Mouse (Mus musculus): ENCODE data around the gene Trir. TPM values are rescaled to one million over a fixed set of nuclear protein-coding genes. Genes with fewer than 3 reads are reported as not detected.

The Trir gene
- polyA plus RNA-seq (2012; rRNA removed), result 27.6 and 47.2 TPM in 2 replicates

GRCm38 (mm10) chr8:85026670-85027515 is at the start of gene Trir:
Gene Trir (plus strand): TSS chr8:85026823.

GRCm38 (mm10) chr8:84978248-84978940 is 48.2 kb upstream of the Trir start, which contains the start of gene Junb:
Gene Junb (minus strand): TSS chr8:84978718.

GRCm38 (mm10) chr8:84990349-84990748 is 36.3 kb upstream of the Trir start, which contains the start of gene Hook2:
Gene Hook2 (plus strand): TSS chr8:84990603.

GRCm38 (mm10) chr8:85014431-85014830 is 12.2 kb upstream of the Trir start, which contains the start of gene Best2:
Gene Best2 (minus strand): TSS chr8:85014531.

GRCm38 (mm10) chr8:85025098-85025932 is 1.3 kb upstream of the Trir start, which contains the start of gene Asna1:
Gene Asna1 (minus strand): TSS chr8:85025281.

GRCm38 (mm10) chr8:85036718-85037365 is 10.2 kb downstream of the Trir start, which contains the start of gene Tnpo2:
Gene Tnpo2 (plus strand): TSS chr8:85036915.

GRCm38 (mm10) chr8:85059879-85060616 is 33.4 kb downstream of the Trir start, which contains the start of gene Fbxw9:
Gene Fbxw9 (plus strand): TSS chr8:85060055.

GRCm38 (mm10) chr8:85067982-85068381 is 41.4 kb downstream of the Trir start, which contains the start of gene Gm5741:
Gene Gm5741 (minus strand): TSS chr8:85067982.

GRCm38 (mm10) chr8:85071514-85072281 is 45.1 kb downstream of the Trir start, which contains the start of gene Dhps:
Gene Dhps (plus strand): TSS chr8:85071757.

Other genes starting within 250 kb of the Trir start
- 43.0 and 44.8 TPM in 2 replicates for gene Nfix, start 226.5 kb upstream of the Trir start, polyA plus RNA-seq (2012; rRNA removed)
- gene Dand5, start 204.0 kb upstream of the Trir start, polyA plus RNA-seq (2012; rRNA removed), result 1.1 and 1.3 TPM in 2 replicates
- 20.5 and 114 TPM in 2 replicates for gene Gadd45gip1, start 195.3 kb upstream of the Trir start, polyA plus RNA-seq (2012; rRNA removed)
- 34.5 and 34.7 TPM in 2 replicates for gene Rad23a, start 186.2 kb upstream of the Trir start, polyA plus RNA-seq (2012; rRNA removed)
- 52.9 and 61.7 TPM in 2 replicates for gene Calr, start 179.9 kb upstream of the Trir start, polyA plus RNA-seq (2012; rRNA removed)
- gene Farsa, start 169.8 kb upstream of the Trir start, polyA plus RNA-seq (2012; rRNA removed), result 21.9 and 25.5 TPM in 2 replicates
- gene Syce2, start 154.7 kb upstream of the Trir start, polyA plus RNA-seq (2012; rRNA removed), result 0.08 and 0.22 TPM in 2 replicates
- 101 and 137 TPM in 2 replicates for gene Gcdh, start 132.9 kb upstream of the Trir start, polyA plus RNA-seq (2012; rRNA removed)
- gene Klf1, start 124.9 kb upstream of the Trir start, polyA plus RNA-seq (2012; rRNA removed), result 0.06 and 0.34 TPM in 2 replicates
- gene Dnase2a, start 118.3 kb upstream of the Trir start, polyA plus RNA-seq (2012; rRNA removed), result 8.6 and 9.6 TPM in 2 replicates
- 0.41 and 0.72 TPM in 2 replicates for gene Mast1, start 89.5 kb upstream of the Trir start, polyA plus RNA-seq (2012; rRNA removed)
- gene Rtbdn, start 79.8 kb upstream of the Trir start, polyA plus RNA-seq (2012; rRNA removed), result not detected in 2 replicates
- gene Gm49661, start 57.4 kb upstream of the Trir start, polyA plus RNA-seq (2012; rRNA removed), result 0.89 TPM in 1 of 2 replicates, not detected in the other
- 79.1 and 81.4 TPM in 2 replicates for gene Prdx2, start 57.2 kb upstream of the Trir start, polyA plus RNA-seq (2012; rRNA removed)
- gene Rnaseh2a, start 57.1 kb upstream of the Trir start, polyA plus RNA-seq (2012; rRNA removed), result 17.6 and 24.3 TPM in 2 replicates
- gene Junb, start 48.1 kb upstream of the Trir start, polyA plus RNA-seq (2012; rRNA removed), result 114 and 193 TPM in 2 replicates
- gene Hook2, start 36.2 kb upstream of the Trir start, polyA plus RNA-seq (2012; rRNA removed), result 14.5 and 15.1 TPM in 2 replicates
- not detected in 2 replicates for gene Best2, start 12.3 kb upstream of the Trir start, polyA plus RNA-seq (2012; rRNA removed)
- 51.2 and 52.0 TPM in 2 replicates for gene Asna1, start 1.5 kb upstream of the Trir start, polyA plus RNA-seq (2012; rRNA removed)
- gene Tnpo2, start 10.1 kb downstream of the Trir start, polyA plus RNA-seq (2012; rRNA removed), result 18.8 and 27.1 TPM in 2 replicates
- gene Fbxw9, start 33.2 kb downstream of the Trir start, polyA plus RNA-seq (2012; rRNA removed), result 31.9 and 42.6 TPM in 2 replicates
- gene Gm5741, start 41.2 kb downstream of the Trir start, polyA plus RNA-seq (2012; rRNA removed), result 1.2 and 1.7 TPM in 2 replicates
- gene Dhps, start 44.9 kb downstream of the Trir start, polyA plus RNA-seq (2012; rRNA removed), result 23.1 and 46.6 TPM in 2 replicates
- 67.2 and 75.2 TPM in 2 replicates for gene Wdr83os, start 53.9 kb downstream of the Trir start, polyA plus RNA-seq (2012; rRNA removed)
- gene Wdr83, start 54.5 kb downstream of the Trir start, polyA plus RNA-seq (2012; rRNA removed), result 8.4 and 11.5 TPM in 2 replicates
- gene Man2b1, start 56.4 kb downstream of the Trir start, polyA plus RNA-seq (2012; rRNA removed), result 21.5 and 23.4 TPM in 2 replicates
- gene Zfp791, start 96.3 kb downstream of the Trir start, polyA plus RNA-seq (2012; rRNA removed), result 0.05 and 0.06 TPM in 2 replicates
- not detected in 2 replicates for gene Cks1brt, start 125.1 kb downstream of the Trir start, polyA plus RNA-seq (2012; rRNA removed)
- gene Olfr371, start 199.2 kb downstream of the Trir start, polyA plus RNA-seq (2012; rRNA removed), result not detected in 2 replicates